Mouse (Mus musculus) hindbrain, embryonic 10.5 days (tissue): ENCODE measurements around the gene Ppp1r21. TPM values are rescaled to one million over a fixed set of nuclear protein-coding genes. Genes with fewer than 3 reads are reported as not detected.

ENCODE experiments used
- DNase-seq: peaks from one replicate; pipeline ENCODE4 v3.0.0-alpha.2; 2017; ENCODE audit warnings: low spot score
- H3K27ac ChIP-seq: fragments of 300-500 bp; sonication (generic); 2 replicates; pipeline ENCODE4 v1.5.1; 2016; ENCODE audit warnings: mild to moderate bottlenecking, moderate library complexity
- H3K27me3 ChIP-seq: fragments of 300-500 bp; sonication (generic); 2 replicates; pipeline ENCODE4 v1.6.1; 2016; ENCODE audit warnings: mild to moderate bottlenecking; ENCODE audit not compliant: poor library complexity, insufficient read depth, severe bottlenecking
- H3K36me3 ChIP-seq: fragments of 300-500 bp; sonication (generic); 2 replicates; pipeline ENCODE4 v1.6.1; 2016; ENCODE audit warnings: mild to moderate bottlenecking, moderate library complexity
- H3K4me1 ChIP-seq: fragments of 300-500 bp; sonication (generic); replicated peaks from 2 replicates; pipeline ENCODE4 v1.6.1; 2016; ENCODE audit warnings: mild to moderate bottlenecking
- H3K4me3 ChIP-seq: fragments of 300-500 bp; sonication (generic); 2 replicates; pipeline ENCODE4 v1.5.1; 2016; ENCODE audit warnings: mild to moderate bottlenecking, moderate library complexity
- H3K9me3 ChIP-seq: fragments of 300-500 bp; sonication (generic); 2 replicates; pipeline ENCODE4 v1.6.1; 2016; ENCODE audit warnings: mild to moderate bottlenecking, moderate library complexity
- WGBS: fragments of 180-500 bp; shearing (Covaris S2); methylation state at CpG from one replicate; pipeline ENCODE4 v1.1.7; 2016; 5-methylcytosine and 5-hydroxymethylcytosine counted together
- polyA plus RNA-seq: library from polyadenylated mRNA; unstranded; fragments of >200 nt; fragmentation: Nextera tagmentation; extraction: Ambion mirVana; gene quantifications from 2 replicates; pipeline ENCODE4 v1.2.1, GENCODE M21; 2016

Ppp1r21 gene
- polyA plus RNA-seq, 1 experiment from 2014 or later, result 18.9 TPM

- Histone ChIP-seq H3K27me3 (no peaks in the 10 kb centered on the region), H3K4me1 (peaks cover 52% of the 10 kb centered on the region), H3K4me3 (no peak overlapping the region), H3K36me3 (0 out of 2 replicates have a peak, but pooled peaks cover 7% of the 10 kb centered on the region), H3K27ac (peak overlapping the region; percentile 72), H3K9me3 (no peaks in the 10 kb centered on the region)
- DNase-seq, result peak; percentile 34
- 36% methylated on average over 7 of the region's 7 CpGs for WGBS
Measured at GRCm38 (mm10) chr17:88626347-88626811, 96.5 kb downstream of the Ppp1r21 start.

- H3K27ac ChIP-seq, result peak overlapping the region; percentile 72
- no peak for DNase-seq
Measured at GRCm38 (mm10) chr17:88627150-88627549, 97.2 kb downstream of the Ppp1r21 start.

DNA sequence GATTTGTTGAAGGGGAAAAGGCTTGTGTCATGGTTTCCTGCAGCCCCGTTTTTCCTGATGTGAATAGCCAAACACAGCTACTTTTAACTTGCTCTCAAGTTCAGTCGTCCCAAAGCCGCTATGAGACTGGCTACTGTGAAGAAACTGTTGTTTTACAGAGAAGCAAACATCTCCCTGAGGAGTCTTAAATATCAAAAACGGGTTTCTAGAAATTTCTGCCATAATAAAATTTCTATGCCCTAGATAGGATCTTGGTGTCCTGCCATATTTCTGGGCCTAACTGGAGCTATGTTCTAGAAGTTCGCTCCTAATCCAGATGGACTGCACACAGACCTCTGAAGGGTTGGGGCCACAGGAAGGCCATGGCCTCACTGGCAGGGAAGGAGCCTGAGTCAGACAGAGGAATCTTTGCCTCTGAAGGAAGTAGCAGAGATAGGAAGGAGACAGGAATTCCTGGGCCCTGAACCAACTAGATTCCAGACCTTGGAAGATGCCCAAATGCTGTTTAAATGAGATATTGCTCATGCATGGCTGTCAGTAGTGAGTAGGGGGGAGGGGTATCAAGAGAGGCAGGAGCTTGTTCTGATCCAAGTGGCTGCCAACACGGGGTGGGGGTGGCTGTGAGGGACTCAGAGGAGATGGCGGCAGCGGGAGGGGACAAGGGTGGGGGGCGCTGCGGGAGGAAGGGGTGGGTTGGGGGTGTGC lies 98.9 kb downstream of the Ppp1r21 start:
- Histone ChIP-seq H3K36me3 (no peaks in the 10 kb centered on the region), H3K27ac (peak overlapping the region; percentile 86), H3K4me1 (peaks cover 58% of the 10 kb centered on the region), H3K27me3 (no peaks in the 10 kb centered on the region), H3K4me3 (no peak overlapping the region), H3K9me3 (no peaks in the 10 kb centered on the region)
- 51% methylated on average over 10 of the region's 10 CpGs for WGBS
- DNase-seq, result no peak

More at GRCm38 (mm10) chr17:88627150-88627549, 97.2 kb downstream of the Ppp1r21 start:
- 82% methylated on average over 7 of the region's 7 CpGs for WGBS
- Histone ChIP-seq H3K4me1 (peaks cover 58% of the 10 kb centered on the region), H3K36me3 (no peaks in the 10 kb centered on the region), H3K9me3 (no peaks in the 10 kb centered on the region), H3K27me3 (no peaks in the 10 kb centered on the region), H3K4me3 (no peak overlapping the region)

- DNase-seq, result no peak
- H3K4me1 ChIP-seq, result peaks cover 58% of the 10 kb centered on the region
- peak overlapping the region; percentile 86 for H3K27ac ChIP-seq
Measured at GRCm38 (mm10) chr17:88629381-88629759, 99.5 kb downstream of the Ppp1r21 start.

DNA sequence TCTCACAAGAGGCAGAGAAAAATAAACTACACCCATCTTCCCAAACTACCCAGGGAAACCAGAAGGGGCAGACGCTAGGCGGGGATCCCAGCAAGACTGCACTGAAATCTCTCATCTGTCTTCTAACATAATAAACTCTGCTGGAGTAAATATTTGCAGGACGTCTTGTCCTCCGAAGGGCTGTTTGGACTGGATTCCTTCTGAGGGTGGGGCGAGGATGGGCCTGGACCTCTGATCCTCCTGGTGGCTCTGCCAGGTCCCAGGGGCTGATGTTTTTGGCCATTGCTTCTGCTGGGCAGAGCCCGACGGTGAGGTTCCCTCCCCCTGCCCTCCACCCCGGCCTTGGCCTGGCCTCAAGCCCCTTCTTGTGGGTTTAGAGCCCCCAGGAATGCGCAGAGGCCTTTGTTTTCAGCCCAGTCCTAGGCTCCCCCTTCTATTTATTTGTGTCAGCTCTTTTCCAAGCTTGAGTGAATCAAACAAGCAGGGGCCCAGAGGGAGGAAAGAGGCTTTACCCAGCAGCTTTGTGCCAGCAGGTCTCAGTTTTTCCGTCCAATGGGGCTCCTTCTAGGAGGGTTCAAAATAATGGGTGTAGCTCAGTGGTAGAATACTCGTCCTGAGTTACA lies 100.1 kb downstream of the Ppp1r21 start:
- Histone ChIP-seq H3K27ac (peak overlapping the region; percentile 86), H3K36me3 (no peaks in the 10 kb centered on the region), H3K27me3 (no peaks in the 10 kb centered on the region), H3K4me3 (no peak overlapping the region), H3K4me1 (peaks cover 60% of the 10 kb centered on the region), H3K9me3 (no peaks in the 10 kb centered on the region)
- DNase-seq, result peak; percentile 40
- 10% methylated on average over 11 of the region's 11 CpGs for WGBS

More at GRCm38 (mm10) chr17:88629381-88629759, 99.5 kb downstream of the Ppp1r21 start:
- H3K9me3 ChIP-seq, result no peaks in the 10 kb centered on the region
- no peak overlapping the region for H3K4me3 ChIP-seq
- WGBS, result 39% methylated on average over 4 of the region's 4 CpGs
- no peaks in the 10 kb centered on the region for H3K27me3 ChIP-seq
- no peaks in the 10 kb centered on the region for H3K36me3 ChIP-seq

DNA sequence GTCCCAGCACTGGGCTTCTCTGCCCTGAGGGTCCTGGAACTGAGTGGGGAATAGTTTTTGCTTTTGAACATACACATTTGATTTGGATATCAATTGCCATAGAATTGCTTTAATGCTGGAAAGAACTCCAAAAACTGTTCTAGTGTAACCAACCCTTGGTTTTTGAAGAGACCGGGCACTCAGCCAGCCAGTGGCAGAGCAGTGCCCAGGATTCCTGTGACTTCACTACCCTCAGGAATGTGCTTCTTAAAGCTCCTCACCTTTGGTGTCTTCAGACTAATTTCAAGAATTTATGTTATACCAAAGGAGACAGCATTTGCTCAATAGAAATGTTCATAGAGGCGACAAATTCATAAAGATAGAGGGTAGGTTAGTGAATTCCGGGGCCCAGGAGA lies 100.6 kb downstream of the Ppp1r21 start:
- no peak overlapping the region for H3K4me3 ChIP-seq
- no peaks in the 10 kb centered on the region for H3K27me3 ChIP-seq
- peaks cover 3% of the 10 kb centered on the region for H3K36me3 ChIP-seq
- H3K9me3 ChIP-seq, result no peaks in the 10 kb centered on the region
- 73% methylated on average over 3 of the region's 3 CpGs for whole genome bisulfite sequencing
- peaks cover 58% of the 10 kb centered on the region for H3K4me1 ChIP-seq
- no peak for DNase-seq
- H3K27ac ChIP-seq, result peak overlapping the region; percentile 86

GRCm38 (mm10) chr17:88632631-88633030 lies 102.7 kb downstream of the Ppp1r21 start:
- H3K27me3 ChIP-seq, result no peaks in the 10 kb centered on the region
- no peak overlapping the region for H3K27ac ChIP-seq
- no peak for DNase-seq
- no peak overlapping the region for H3K4me3 ChIP-seq
- WGBS, result 89% methylated on average over 3 of the region's 3 CpGs
- no peaks in the 10 kb centered on the region for H3K9me3 ChIP-seq
- H3K36me3 ChIP-seq, result peaks cover 9% of the 10 kb centered on the region
- H3K4me1 ChIP-seq, result peaks cover 56% of the 10 kb centered on the region

DNA sequence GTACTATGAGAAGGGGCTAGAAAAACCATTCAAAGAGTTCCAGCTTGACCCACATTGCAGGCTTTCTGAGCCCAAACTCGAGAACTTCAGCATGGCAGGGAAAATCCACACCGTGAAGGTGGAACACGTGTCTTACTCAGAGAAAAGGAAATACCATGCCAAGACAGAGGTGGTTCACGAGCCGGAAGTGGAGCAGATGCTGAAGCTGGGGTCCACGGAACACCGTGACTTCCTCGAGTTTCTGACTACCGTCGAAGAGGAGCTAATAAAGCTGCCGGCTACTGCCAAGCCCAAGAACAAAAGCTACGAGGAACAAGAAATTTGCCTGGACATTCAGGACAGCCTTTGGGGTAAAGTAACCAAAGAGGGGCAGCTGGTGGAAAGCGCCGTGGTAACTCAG lies 106.2 kb downstream of the Ppp1r21 start:
- DNase-seq, result no peak

DNA sequence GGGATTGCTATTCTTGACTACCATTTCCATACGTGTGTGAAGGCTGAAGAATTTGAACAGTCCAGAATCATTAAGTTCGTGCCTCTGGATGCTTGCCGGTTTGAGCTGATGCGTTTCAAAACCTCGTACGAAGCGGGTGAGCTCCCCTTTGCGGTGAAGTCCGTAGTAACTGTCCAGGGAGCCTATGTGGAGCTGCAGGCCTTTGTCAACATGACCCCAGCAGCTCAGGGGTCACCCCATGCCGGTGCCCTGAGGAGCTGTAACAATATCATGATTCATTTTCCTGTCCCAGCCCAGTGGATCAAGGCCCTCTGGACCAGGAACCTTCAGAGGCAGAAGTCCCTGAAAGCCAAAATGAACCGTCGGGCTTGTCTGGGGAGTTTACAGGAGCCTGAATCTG lies 106.7 kb downstream of the Ppp1r21 start:
- Histone ChIP-seq H3K27me3 (no peaks in the 10 kb centered on the region), H3K27ac (no peak overlapping the region), H3K4me3 (no peak overlapping the region), H3K36me3 (peaks cover 9% of the 10 kb centered on the region), H3K9me3 (no peaks in the 10 kb centered on the region), H3K4me1 (peaks cover 23% of the 10 kb centered on the region)
- 29% methylated on average over 12 of the region's 12 CpGs for WGBS
- peak; percentile 47 for DNase-seq

More for the DNA sequence above, 106.2 kb downstream of the Ppp1r21 start:
- 88% methylated on average over 14 of the region's 14 CpGs for whole genome bisulfite sequencing
- Histone ChIP-seq H3K36me3 (peaks cover 9% of the 10 kb centered on the region), H3K27me3 (no peaks in the 10 kb centered on the region), H3K9me3 (no peaks in the 10 kb centered on the region), H3K4me1 (peaks cover 28% of the 10 kb centered on the region), H3K27ac (no peak overlapping the region), H3K4me3 (no peak overlapping the region)

Other genes starting within 250 kb of the Ppp1r21 start
- 10.3 and 14.9 TPM in 2 replicates for gene Foxn2, start 89.4 kb upstream of the Ppp1r21 start, polyA plus RNA-seq
- 1.4 and 2.3 TPM in 2 replicates for gene Ston1, start 67.6 kb downstream of the Ppp1r21 start, polyA plus RNA-seq
- gene Gtf2a1l, start 138.5 kb downstream of the Ppp1r21 start, polyA plus RNA-seq, result 0.10 and 0.43 TPM in 2 replicates